Mouse (Mus musculus) ovary, postnatal 14 days (tissue): ENCODE data around the gene Stip1.
A peak's percentile ranks its signal among the peaks of the same experiment; 100 is the strongest.
"Not testable (repeated sequence)": the region's sequence is repeated elsewhere in the genome, so short reads cannot be mapped to it uniquely, and the experiment has no call there.

ENCODE experiments used
- DNase-seq: peaks from one replicate; pipeline ENCODE4 v3.0.0; 2022; ENCODE audit warnings: low spot score

The Stip1 gene

GRCm38 (mm10) chr19:7039841-7040636 lies at the start of gene Stip1:
TSS of gene Stip1 (minus strand) at chr19:7039967.
- DNase-seq = peak; percentile 94

- DNase-seq = no peak
Measured at GRCm38 (mm10) chr19:7089050-7089449, 49.3 kb upstream of the Stip1 start.

DNA sequence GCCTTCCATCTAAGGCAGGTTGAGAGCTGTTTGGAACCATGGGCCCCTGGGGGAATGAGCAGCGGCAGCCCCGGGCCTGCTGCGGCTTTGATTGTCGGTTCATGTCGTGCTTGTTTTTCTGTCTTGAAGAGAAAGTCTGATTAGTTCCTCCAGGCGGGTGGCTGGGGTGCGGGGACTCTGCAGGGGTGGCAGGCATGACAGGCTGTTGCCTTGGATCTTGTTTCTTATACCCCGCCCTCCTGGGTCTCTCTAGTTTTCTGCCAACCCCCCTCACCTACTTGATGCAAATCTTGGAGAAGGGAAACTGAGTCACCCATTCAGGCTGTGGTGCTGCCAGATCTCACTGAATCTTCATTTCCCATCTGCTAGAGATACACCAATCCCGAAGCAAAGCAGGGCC lies 48.8 kb upstream of the Stip1 start:
- DNase-seq = no peak

DNA sequence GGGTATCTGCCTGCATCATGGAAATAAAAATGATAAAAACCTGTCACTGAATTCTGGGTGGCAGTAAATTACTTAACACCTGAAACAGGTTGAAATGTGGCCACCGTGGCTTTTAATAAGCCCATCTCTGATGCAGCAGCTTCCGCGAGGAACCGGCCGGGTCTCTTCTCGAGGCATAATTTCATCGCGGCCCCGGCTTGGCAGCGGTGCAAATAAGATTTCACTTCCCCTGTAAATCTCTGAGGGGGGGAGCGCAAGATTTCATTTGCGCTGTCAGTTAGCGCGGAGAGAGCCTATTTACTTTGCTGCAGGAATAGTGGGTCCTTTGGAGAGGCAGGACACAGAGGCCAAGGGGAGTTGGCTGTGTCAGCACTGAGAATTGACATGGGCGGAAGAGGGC lies 45.0 kb upstream of the Stip1 start:
- no peak for DNase-seq

- no peak for DNase-seq
Measured at GRCm38 (mm10) chr19:7083035-7083794, 43.4 kb upstream of the Stip1 start.

DNA sequence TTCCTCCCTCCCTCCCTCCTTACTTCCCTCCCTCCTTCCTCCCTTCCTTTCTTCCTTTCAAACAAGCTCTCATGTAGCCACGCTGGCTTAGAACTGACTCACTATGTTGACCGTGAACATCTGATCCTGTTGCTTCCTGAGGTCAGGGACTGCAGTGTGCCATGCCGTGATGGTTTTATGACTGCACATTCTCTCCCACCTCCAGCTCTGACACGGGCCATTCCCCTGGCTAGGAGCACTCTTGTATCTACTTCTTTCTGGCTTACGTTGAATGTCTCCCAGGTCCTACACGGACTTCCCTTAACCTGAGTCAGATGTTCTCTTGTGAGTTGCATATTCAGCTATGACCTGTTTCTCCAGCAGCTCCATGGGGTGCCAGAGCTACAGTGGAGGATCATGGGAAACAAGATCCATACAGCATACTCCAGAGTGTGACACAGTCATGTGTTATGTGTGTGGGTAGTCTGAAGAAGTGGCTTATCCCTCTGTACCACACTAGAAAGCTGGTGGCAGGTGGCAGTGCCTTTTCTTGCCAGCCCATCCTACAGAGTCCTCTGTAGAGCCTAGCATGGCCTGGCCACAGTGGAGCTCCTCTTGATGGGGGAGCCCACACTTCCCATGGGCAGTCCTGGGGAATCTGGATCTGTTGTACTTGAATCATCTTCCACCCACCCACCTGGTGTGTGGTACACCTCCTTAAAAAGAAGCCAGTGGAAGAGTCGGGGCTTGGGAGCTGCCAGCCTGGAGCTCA lies 41.9 kb upstream of the Stip1 start:
- DNase-seq = no peak

GRCm38 (mm10) chr19:7078271-7078670 lies 38.5 kb upstream of the Stip1 start:
- DNase-seq = no peak

GRCm38 (mm10) chr19:7077666-7078065 lies 37.9 kb upstream of the Stip1 start:
- DNase-seq = no peak

DNA sequence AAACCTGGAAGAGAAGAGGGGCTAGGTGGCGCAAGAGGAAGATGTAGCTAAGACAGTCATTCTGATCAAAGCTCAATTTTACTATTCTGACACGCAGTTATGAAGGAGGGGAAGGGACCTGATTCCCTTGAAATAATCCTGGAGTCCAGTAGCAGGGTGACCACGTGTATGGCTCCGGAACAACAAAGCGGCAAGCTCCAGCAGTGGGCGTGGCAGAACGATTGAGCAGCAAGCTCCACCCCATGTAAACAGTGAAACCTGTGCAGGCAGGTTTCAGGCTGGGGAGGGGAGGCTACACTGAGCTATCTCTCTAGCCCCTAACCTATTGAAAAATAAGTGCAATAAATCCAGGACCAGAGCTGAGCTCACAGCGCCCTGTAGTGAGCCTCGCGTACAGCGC lies 35.6 kb upstream of the Stip1 start:
- DNase-seq = not testable (repeated sequence)

- DNase-seq = no peak
Measured at GRCm38 (mm10) chr19:7073997-7074781, 34.4 kb upstream of the Stip1 start.

GRCm38 (mm10) chr19:7072221-7072620 lies 32.5 kb upstream of the Stip1 start:
- DNase-seq = no peak

DNA sequence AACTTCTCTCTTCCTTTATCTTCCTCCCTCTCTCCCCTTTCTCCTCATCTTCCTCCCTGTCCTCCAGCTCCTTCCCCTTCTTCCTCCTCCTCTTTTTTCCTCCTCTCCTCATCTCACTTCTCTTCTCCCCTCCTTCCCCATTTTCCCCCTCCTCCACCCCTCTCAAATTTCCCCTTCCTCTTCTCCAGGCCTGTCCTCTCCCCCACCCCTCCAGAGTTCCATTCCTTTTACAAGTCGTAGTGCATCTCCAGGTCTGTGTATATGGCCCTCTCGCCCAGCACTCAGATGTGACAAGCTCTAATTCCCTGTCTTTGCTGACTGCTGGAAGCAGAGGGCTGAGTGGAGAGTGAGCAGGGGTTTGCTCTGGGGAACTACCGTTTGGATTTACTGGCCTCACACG lies 31.0 kb upstream of the Stip1 start:
- DNase-seq = no peak

GRCm38 (mm10) chr19:7069781-7070763 lies 30.3 kb upstream of the Stip1 start:
- DNase-seq = no peak

DNA sequence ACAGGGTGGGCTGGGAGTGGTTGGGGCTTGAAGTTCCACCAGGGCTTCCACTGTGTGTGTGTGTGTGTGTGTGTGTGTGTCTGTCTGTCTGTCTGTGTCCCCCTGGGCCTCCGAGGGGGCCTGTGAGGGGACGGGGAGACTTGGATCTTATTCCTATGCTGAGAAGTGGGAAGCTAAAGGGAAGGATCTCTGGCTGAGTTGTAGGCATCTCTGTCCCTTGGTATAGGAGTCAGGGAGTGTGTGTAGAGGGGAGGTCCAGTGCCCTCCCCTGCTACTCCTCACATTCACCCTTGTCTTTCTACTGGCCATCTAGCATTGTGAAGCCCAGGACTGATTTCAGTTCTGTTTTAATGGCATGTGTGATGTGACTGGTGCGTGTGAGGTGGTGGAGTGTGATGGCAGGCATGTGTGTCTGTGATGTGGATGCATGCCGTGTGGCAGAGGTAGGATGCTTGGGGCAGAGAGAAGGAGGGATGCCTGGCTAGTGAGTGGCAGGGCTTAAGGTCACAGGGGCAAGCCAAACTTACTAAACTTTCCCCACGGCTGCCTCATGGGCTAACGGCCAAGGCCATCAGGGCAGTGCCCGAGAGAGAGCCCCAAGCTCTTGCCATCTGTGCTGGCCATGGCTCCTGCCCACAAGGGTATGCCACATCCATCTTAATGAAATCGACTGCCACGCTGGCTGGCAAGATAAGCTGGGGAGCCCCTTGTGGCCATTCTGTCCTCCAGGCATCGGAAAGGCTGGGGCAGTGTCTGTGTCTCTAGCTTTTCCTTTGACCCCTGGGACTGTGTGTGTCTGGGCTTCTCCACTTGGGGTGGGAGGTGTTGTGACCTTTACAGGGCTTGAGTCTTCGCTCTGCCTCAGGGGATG lies 29.1 kb upstream of the Stip1 start:
- no peak for DNase-seq

- DNase-seq = peak; percentile 90
Measured at GRCm38 (mm10) chr19:7068136-7068535, 28.4 kb upstream of the Stip1 start.

DNA sequence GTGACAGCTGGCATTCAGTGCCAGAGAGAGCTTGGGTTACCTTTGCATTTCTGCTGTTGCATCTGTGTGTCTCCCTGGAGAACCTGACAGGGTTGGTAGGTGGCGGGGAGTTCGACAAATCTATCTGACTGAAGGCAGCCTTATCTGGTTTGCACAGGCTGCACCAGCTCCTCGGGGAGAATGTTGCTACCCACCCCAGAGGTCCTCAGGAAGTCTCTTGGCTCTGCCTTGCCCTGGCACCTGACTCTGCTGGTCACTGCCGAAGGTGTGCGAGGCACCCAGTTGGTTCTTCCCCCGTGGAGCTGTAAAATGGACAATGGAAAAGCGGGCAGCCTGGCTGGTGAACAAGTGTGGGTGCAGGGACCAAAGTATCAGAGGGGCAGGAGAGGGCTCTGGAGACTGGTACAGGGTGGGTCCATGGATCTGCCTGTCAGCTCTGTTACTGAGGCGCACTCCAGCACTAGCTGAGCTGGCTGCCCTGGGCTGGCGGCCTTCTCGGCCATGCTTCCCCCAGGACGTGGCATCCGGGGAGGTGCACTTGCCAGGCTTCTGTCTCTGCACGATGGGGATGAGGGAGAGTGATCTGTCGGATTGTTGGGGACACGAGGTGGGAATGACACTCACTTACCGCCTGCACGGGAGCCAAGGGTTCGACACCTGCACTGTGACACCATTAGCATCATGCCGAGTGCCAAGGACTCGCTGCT lies 27.7 kb upstream of the Stip1 start:
- no peak for DNase-seq

GRCm38 (mm10) chr19:7066828-7067342 lies 27.1 kb upstream of the Stip1 start:
- no peak for DNase-seq

GRCm38 (mm10) chr19:7066034-7066827 lies 26.5 kb upstream of the Stip1 start:
- DNase-seq = peak; percentile 46
